ENCODE assay signal across 9 mouse cellular contexts in the genomic region with DNA sequence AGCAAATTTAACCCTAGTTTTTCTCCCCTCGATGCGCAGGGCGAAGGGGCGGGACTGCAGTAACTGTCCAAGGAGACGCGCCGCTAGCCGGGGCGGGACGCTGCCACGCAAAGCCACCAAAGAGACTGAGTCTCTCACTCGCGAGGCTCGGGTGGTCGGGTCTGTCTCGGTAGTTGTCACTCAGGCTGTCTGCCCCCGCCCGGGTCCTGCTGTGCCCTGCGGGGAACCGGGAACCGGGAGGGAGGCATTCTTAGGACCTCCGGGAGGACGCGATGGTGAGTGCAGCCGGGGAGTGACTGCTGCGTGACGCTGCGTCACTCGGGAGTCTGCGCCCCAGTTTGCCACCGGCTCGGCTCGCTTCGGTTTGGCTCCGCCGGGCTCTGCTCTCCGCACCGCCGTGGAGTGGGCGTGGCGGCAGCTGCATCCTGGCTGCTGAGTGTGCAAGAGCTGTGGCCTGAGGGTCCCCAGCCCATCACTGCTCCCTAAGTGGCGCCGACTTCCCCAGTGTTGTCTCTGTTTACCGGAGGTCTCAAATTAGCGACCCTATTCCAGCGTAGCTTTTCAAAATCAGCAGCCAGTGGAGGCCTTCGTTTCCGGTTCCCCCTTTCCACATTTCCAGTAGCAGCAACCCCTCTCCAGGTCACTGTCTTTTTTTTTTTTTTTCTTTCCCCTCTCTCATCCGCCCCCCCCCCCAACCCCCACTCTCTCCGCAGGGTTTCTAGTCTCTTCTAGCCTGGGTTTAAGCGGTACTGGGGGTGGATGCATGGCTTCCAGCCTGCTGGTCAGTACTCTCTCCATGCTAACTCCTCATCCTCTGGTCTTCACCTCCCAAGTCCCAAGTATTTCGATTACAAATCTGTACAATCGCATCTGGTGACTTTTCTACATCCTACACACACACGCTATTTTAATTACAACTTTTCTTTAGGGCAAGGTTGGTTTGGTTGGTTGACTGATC. TPM values are rescaled to one million over a fixed set of nuclear protein-coding genes. Genes with fewer than 3 reads are reported as not detected.
DNase-seq lines count a peak whose midpoint lies in the region; ATAC-seq and TF ChIP-seq lines count a peak whose summit lies in the region.
"Had no signal": no experiment of that assay in that cellular context is flagged by ENCODE, and none has a peak within 500 bp of the region (broad histone marks: within the 10 kb centered on the region; RNA-seq: fewer than 3 reads in every experiment).

No protein-coding gene starts in this region.

- DNase-seq in hindbrain, embryonic 11.5 days (ENCODE audit: low spot score) = peak; percentile 78
- DNase-seq in left cerebral cortex, postnatal 25 days (ENCODE audit: low spot score in 2 of 2) = peak; percentile 57

- ATAC-seq in erythroblast, adult 5-6 weeks (replicated peaks; ENCODE audit: low FRiP score, poor library complexity, severe bottlenecking) = no peak; the same call in 1 of the 2 replicates
- ATAC-seq in forebrain, embryonic 12.5 days (ENCODE audit: low FRiP score) = peak; percentile 90
- peak; percentile 83 for ATAC-seq in hindbrain, embryonic 11.5 days (ENCODE audit: low FRiP score)
- peak; percentile 85 for ATAC-seq in megakaryocyte progenitor cell, adult 5-6 weeks (replicated peaks; ENCODE audit: poor library complexity)

- WGBS in forebrain, embryonic 12.5 days = 2% methylated on average over 45 of the region's 54 CpGs
- WGBS in hindbrain, embryonic 11.5 days = 2% methylated on average over 51 of the region's 54 CpGs
- 7% methylated on average over 53 of the region's 54 CpGs for WGBS in small intestine, adult 2 months

- intact Hi-C loops in left cerebral cortex, postnatal 25 days (cut with DNase I) = no loop called here

- no peak for TF ChIP-seq POLR2A in bone marrow macrophage, adult 2 months (IDR thresholded peaks at IDR 0.05; ENCODE audit: borderline replicate concordance, low read depth, low read length)
- no peak for TF ChIP-seq POLR2A in small intestine, adult 2 months (IDR thresholded peaks at IDR 0.05; ENCODE audit: low read depth, low read length)

- H3K9me3 ChIP-seq in erythroblast, embryonic 14.5 days (ENCODE audit: control insufficient read depth, low read length) = peaks cover 7% of the 10 kb centered on the region
- peaks cover 6% of the 10 kb centered on the region for H3K9me3 ChIP-seq in forebrain, embryonic 12.5 days
- no peaks in the 10 kb centered on the region for H3K9me3 ChIP-seq in hindbrain, embryonic 11.5 days (ENCODE audit: control insufficient read depth, low read length)

- peak overlapping the region; percentile 94 for H3K4me2 ChIP-seq in forebrain, embryonic 12.5 days
- H3K4me2 ChIP-seq in hindbrain, embryonic 11.5 days (replicated peaks; ENCODE audit: low read depth, low read length) = peak overlapping the region; percentile 99

- no peak overlapping the region for H3K27ac ChIP-seq in bone marrow macrophage, adult 2 months (ENCODE audit: insufficient read depth, low read depth, low read length)
- H3K27ac ChIP-seq in forebrain, embryonic 12.5 days = peak overlapping the region; percentile 61
- H3K27ac ChIP-seq in hindbrain, embryonic 11.5 days (ENCODE audit: low read depth, low read length) = 0 out of 2 replicates have a peak overlapping the region, but pooled peaks have one; percentile 24
- H3K27ac ChIP-seq in small intestine, adult 2 months (ENCODE audit: insufficient read depth, low read depth, low read length) = no peak overlapping the region

- H3K9ac ChIP-seq in forebrain, embryonic 12.5 days = peak overlapping the region; percentile 75
- peak overlapping the region; percentile 69 for H3K9ac ChIP-seq in hindbrain, embryonic 11.5 days (ENCODE audit: low read depth, low read length)

- no peak for TF ChIP-seq CTCF in bone marrow macrophage, adult 2 months (IDR thresholded peaks at IDR 0.05; ENCODE audit: low read depth, low read length)
- TF ChIP-seq CTCF in small intestine, adult 2 months (IDR thresholded peaks at IDR 0.05; ENCODE audit: extremely low read depth, insufficient read length, insufficient replicate concordance, low read depth, low read length) = no peak

- H3K4me1 ChIP-seq in erythroblast, embryonic 14.5 days (ENCODE audit: control insufficient read depth) = no peaks in the 10 kb centered on the region
- H3K4me1 ChIP-seq in bone marrow macrophage, adult 2 months (ENCODE audit: control insufficient read depth, insufficient read depth, low read length) = no peaks in the 10 kb centered on the region
- H3K4me1 ChIP-seq in forebrain, embryonic 12.5 days = peaks cover 9% of the 10 kb centered on the region
- H3K4me1 ChIP-seq in hindbrain, embryonic 11.5 days (replicated peaks; ENCODE audit: control insufficient read depth, insufficient read depth, low read length) = no peaks in the 10 kb centered on the region
- H3K4me1 ChIP-seq in small intestine, adult 2 months (ENCODE audit: control insufficient read depth, insufficient read depth, insufficient read length, low read length) = peaks cover 14% of the 10 kb centered on the region

- peaks cover 4% of the 10 kb centered on the region; the same call in 1 of the 2 replicates for H3K27me3 ChIP-seq in erythroblast, embryonic 14.5 days (ENCODE audit: control insufficient read depth)
- H3K27me3 ChIP-seq in forebrain, embryonic 12.5 days = peaks cover 9% of the 10 kb centered on the region; the same call in 1 of the 2 replicates
- H3K27me3 ChIP-seq in hindbrain, embryonic 11.5 days (ENCODE audit: control insufficient read depth, insufficient read depth, low read length) = no peaks in the 10 kb centered on the region; the same call in 1 of the 2 replicates
- H3K27me3 ChIP-seq in small intestine, adult 2 months (ENCODE audit: control insufficient read depth, insufficient read depth, low read length) = no peaks in the 10 kb centered on the region

- peak overlapping the region; percentile 24 for H3K4me3 ChIP-seq in erythroblast, embryonic 14.5 days (replicated peaks)
- peak overlapping the region; percentile 68 for H3K4me3 ChIP-seq in bone marrow macrophage, adult 2 months (ENCODE audit: insufficient read depth, low read length)
- H3K4me3 ChIP-seq in forebrain, embryonic 12.5 days (replicated peaks) = peak overlapping the region; percentile 54
- H3K4me3 ChIP-seq in hindbrain, embryonic 11.5 days (ENCODE audit: low read depth, low read length) = peak overlapping the region; percentile 64
- H3K4me3 ChIP-seq in small intestine, adult 2 months (ENCODE audit: low read depth, low read length) = peak overlapping the region; percentile 79

- no peaks in the 10 kb centered on the region for H3K36me3 ChIP-seq in erythroblast, embryonic 14.5 days (ENCODE audit: control insufficient read depth)
- no peaks in the 10 kb centered on the region for H3K36me3 ChIP-seq in forebrain, embryonic 12.5 days (replicated peaks)
- no peaks in the 10 kb centered on the region for H3K36me3 ChIP-seq in hindbrain, embryonic 11.5 days (ENCODE audit: control insufficient read depth, insufficient read depth, low read length)
- no peaks in the 10 kb centered on the region for H3K36me3 ChIP-seq in small intestine, adult 2 months (ENCODE audit: control insufficient read depth, insufficient read depth, low read length)

RNA-seq across cellular contexts. Expression of a gene that starts 8.3 kb away (rescaled TPM):
- polyA plus RNA-seq in erythroblast, embryonic 14.5 days (2012) = 4.1 and 5.2 TPM in 2 replicates
- total RNA-seq in erythroblast, adult 5-6 weeks (2015; ENCODE audit: low replicate concordance) = 5.6 and 8.8 TPM in 2 replicates
- total RNA-seq in erythroblast, adult 5-6 weeks (2017; ENCODE audit: low replicate concordance) = 8.2 and 9.3 TPM in 2 replicates
- polyA plus RNA-seq in bone marrow macrophage, adult 2 months (2012; ENCODE audit: insufficient read depth, insufficient read length, missing spikeins) = 19.5 and 22.5 TPM in 2 replicates
- 63.2 and 65.8 TPM in 2 replicates for polyA plus RNA-seq in forebrain, embryonic 12.5 days (2016; fragmentation: Nextera tagmentation; extraction: Ambion mirVana)
- 60.5 and 64.1 TPM in 2 replicates for polyA plus RNA-seq in hindbrain, embryonic 11.5 days (2014; fragmentation: Nextera tagmentation; extraction: Ambion mirVana)
- total RNA-seq in left cerebral cortex, postnatal 25 days (2021) = 10 to 100 TPM; 40.5 to 47.1 TPM
- 21.8 and 25.4 TPM in 2 replicates for total RNA-seq in megakaryocyte progenitor cell, adult 5-6 weeks (2015)
- total RNA-seq in megakaryocyte progenitor cell, adult 5-6 weeks (2017) = 28.4 and 31.8 TPM in 2 replicates
- 35.4 and 43.1 TPM in 2 replicates for polyA plus RNA-seq in small intestine, adult 2 months (2012; rRNA removed)

RNA-seq across cellular contexts. Expression of a gene that starts 22.9 kb away (rescaled TPM):
- not detected in 2 replicates for polyA plus RNA-seq in erythroblast, embryonic 14.5 days (2012)
- total RNA-seq in erythroblast, adult 5-6 weeks (2015; ENCODE audit: low replicate concordance) = not detected in 2 replicates
- total RNA-seq in erythroblast, adult 5-6 weeks (2017; ENCODE audit: low replicate concordance) = not detected in 2 replicates
- polyA plus RNA-seq in bone marrow macrophage, adult 2 months (2012; ENCODE audit: insufficient read depth, insufficient read length, missing spikeins) = not detected in 2 replicates
- 0.10 and 0.31 TPM in 2 replicates for polyA plus RNA-seq in forebrain, embryonic 12.5 days (2016; fragmentation: Nextera tagmentation; extraction: Ambion mirVana)
- not detected in 2 replicates for polyA plus RNA-seq in hindbrain, embryonic 11.5 days (2014; fragmentation: Nextera tagmentation; extraction: Ambion mirVana)
- total RNA-seq in left cerebral cortex, postnatal 25 days (2021) = not detected
- total RNA-seq in megakaryocyte progenitor cell, adult 5-6 weeks (2015) = not detected in 2 replicates
- total RNA-seq in megakaryocyte progenitor cell, adult 5-6 weeks (2017) = not detected in 2 replicates
- not detected in 2 replicates for polyA plus RNA-seq in small intestine, adult 2 months (2012; rRNA removed)
- polyA plus RNA-seq: large intestine, adult 2 months had no signal

RNA-seq across cellular contexts. Expression of a gene that starts 29.5 kb away (rescaled TPM):
- 46.6 and 58.8 TPM in 2 replicates for polyA plus RNA-seq in erythroblast, embryonic 14.5 days (2012)
- total RNA-seq in erythroblast, adult 5-6 weeks (2015; ENCODE audit: low replicate concordance) = 10.8 and 20.7 TPM in 2 replicates
- 9.8 and 18.1 TPM in 2 replicates for total RNA-seq in erythroblast, adult 5-6 weeks (2017; ENCODE audit: low replicate concordance)
- 9.9 and 12.3 TPM in 2 replicates for polyA plus RNA-seq in bone marrow macrophage, adult 2 months (2012; ENCODE audit: insufficient read depth, insufficient read length, missing spikeins)
- 3.6 and 6.6 TPM in 2 replicates for polyA plus RNA-seq in forebrain, embryonic 12.5 days (2016; fragmentation: Nextera tagmentation; extraction: Ambion mirVana)
- polyA plus RNA-seq in hindbrain, embryonic 11.5 days (2014; fragmentation: Nextera tagmentation; extraction: Ambion mirVana) = 17.1 and 18.7 TPM in 2 replicates
- under 1 TPM; 0.28 to 0.41 TPM for total RNA-seq in left cerebral cortex, postnatal 25 days (2021)
- total RNA-seq in megakaryocyte progenitor cell, adult 5-6 weeks (2015) = 3.3 and 4.1 TPM in 2 replicates
- total RNA-seq in megakaryocyte progenitor cell, adult 5-6 weeks (2017) = 2.9 and 5.3 TPM in 2 replicates
- 128 and 203 TPM in 2 replicates for polyA plus RNA-seq in small intestine, adult 2 months (2012; rRNA removed)

RNA-seq across cellular contexts. Expression of a gene that starts 48.0 kb away (rescaled TPM):
- 12.4 and 16.3 TPM in 2 replicates for polyA plus RNA-seq in erythroblast, embryonic 14.5 days (2012)
- 28.4 and 30.7 TPM in 2 replicates for total RNA-seq in erythroblast, adult 5-6 weeks (2015; ENCODE audit: low replicate concordance)
- total RNA-seq in erythroblast, adult 5-6 weeks (2017; ENCODE audit: low replicate concordance) = 14.1 and 15.8 TPM in 2 replicates
- polyA plus RNA-seq in bone marrow macrophage, adult 2 months (2012; ENCODE audit: insufficient read depth, insufficient read length, missing spikeins) = 56.4 and 62.3 TPM in 2 replicates
- polyA plus RNA-seq in forebrain, embryonic 12.5 days (2016; fragmentation: Nextera tagmentation; extraction: Ambion mirVana) = 178 and 186 TPM in 2 replicates
- polyA plus RNA-seq in hindbrain, embryonic 11.5 days (2014; fragmentation: Nextera tagmentation; extraction: Ambion mirVana) = 211 and 213 TPM in 2 replicates
- 10 to 100 TPM; 66.9 to 71.1 TPM for total RNA-seq in left cerebral cortex, postnatal 25 days (2021)
- total RNA-seq in megakaryocyte progenitor cell, adult 5-6 weeks (2015) = 106 and 124 TPM in 2 replicates
- 43.6 and 49.6 TPM in 2 replicates for total RNA-seq in megakaryocyte progenitor cell, adult 5-6 weeks (2017)
- 108 and 120 TPM in 2 replicates for polyA plus RNA-seq in small intestine, adult 2 months (2012; rRNA removed)

Comparison
In these comparisons a context has a peak if more than half of its experiments do, and no peak if none do; other contexts are left out.
1. H3K4me3 ChIP-seq: peak in every context shown above with its lines; median percentile 79 in small intestine, adult 2 months; 68 in bone marrow macrophage, adult 2 months; 64 in hindbrain, embryonic 11.5 days; 54 in forebrain, embryonic 12.5 days; 24 in erythroblast, embryonic 14.5 days.
2. H3K27ac ChIP-seq: peak in forebrain, embryonic 12.5 days (single experiment) and hindbrain, embryonic 11.5 days (single experiment); none in bone marrow macrophage, adult 2 months (single experiment) and small intestine, adult 2 months (single experiment).